Mouse (Mus musculus) ovary, postnatal 36 days (tissue): Measurements from ENCODE around the gene Gm11549.
A peak's percentile ranks its signal among the peaks of the same experiment; 100 is the strongest.

Source experiments
- DNase-seq: peaks from one replicate; pipeline ENCODE4 v3.0.0; 2022; ENCODE audit warnings: low spot score, mixed read lengths

The Gm11549 gene

DNA sequence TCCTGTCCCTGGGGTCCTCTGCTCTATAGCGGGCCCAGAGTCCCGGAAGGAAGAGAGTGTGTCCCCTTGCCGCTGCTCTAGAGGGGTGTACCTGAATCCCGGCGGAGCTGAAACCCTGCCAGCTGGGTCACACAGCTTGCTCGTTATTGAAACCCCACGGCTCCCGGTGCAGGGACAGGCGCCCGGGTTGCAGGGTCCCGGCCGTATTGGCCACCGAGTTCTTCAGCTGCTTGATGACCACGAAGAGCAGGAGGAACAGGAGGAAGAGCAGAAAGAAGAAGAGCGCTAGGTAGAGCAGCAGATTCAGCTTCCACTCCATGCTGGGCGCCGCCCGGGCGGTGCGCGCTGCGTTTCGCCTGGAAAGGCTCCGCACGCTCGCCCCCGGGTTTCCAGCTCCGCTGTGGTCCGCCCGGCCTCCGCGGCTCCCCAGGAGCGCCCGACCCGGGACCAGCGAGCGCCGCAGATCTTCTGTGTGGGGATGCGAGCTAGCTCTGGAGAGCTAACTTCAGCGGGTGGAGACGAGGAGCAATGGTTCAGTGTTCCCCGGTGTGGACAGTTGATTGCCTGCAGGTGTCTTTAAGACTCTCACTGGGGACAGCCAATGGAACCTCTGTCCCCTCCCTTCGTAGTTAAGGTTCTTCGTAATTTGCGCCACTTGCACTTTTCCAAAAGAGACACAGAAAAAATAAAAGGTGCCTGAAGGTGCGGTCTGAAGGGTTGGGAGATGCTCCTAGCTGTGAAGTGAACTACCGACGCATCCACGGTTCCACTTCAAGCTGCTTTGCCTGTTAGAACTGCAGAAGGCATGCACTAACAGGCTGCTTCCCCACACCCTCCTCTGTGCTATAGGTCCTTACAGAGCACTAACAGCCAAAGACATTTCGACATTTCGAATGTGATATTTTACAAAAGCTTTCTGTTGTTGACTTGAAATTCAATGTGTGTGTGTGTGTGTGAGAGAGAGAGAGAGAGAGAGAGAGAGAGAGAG, at the start of gene Gm11549:
Gm11549 (minus strand) TSS at position 741 of the 988 bp plus-strand sequence.
- peak; percentile 36 for DNase-seq

DNA sequence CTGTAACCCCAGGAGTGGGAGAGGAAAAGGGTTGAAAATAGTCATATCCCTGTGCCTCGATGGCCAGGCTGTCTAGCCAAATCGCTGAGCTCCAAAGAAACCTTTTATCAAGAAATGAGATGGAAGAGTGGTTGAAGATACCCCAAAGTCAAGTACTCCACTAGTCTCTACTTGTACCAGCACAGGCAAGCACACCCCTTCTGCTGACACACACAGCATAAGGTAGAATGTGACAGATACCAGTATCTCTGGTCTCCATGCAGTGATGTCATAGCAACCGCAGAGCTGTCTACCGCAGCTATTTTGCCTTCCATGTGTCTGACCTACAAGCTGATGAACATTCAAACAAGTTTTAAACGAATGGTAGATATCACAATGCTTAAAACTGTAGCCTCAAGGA, 48.2 kb upstream of the Gm11549 start:
- DNase-seq, result no peak

DNA sequence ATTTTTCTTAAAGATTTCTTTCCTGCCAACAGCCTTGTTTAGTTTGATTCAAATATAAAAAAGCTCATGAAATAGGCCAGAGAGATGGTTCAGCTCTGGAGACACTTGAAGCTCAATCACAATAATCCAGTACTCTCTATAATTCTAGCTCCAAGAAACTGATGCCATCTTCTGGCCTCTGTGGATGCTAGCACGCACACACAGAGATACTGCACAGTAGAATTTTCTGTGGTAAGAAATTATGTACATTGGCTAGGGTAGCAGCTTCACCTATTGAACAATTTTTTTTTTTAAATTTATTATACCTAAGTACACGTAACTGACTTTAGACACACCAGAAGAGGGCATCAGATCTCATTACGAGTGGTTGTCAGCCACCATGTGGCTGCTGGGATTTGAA, 42.1 kb upstream of the Gm11549 start:
- DNase-seq, result no peak

DNA sequence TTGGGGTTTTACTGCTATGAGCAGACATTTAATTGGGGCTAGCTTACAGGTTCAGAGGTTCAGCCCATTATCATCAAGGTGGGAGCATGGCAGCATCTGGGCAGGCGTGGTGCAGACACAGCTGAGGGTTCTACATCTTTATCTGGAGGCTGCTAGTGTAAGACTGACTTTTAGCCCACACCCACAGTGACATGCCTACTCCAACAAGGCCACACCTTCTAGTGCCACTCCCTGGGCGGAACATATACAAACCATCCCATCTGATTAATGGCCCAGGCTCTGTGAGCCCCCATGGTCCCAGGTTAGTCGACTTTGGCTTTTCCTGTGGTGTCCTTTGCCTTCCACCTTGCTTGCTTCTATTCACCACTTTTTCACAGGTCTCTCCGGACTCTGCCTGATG, 38.0 kb upstream of the Gm11549 start:
- DNase-seq, result no peak

DNA sequence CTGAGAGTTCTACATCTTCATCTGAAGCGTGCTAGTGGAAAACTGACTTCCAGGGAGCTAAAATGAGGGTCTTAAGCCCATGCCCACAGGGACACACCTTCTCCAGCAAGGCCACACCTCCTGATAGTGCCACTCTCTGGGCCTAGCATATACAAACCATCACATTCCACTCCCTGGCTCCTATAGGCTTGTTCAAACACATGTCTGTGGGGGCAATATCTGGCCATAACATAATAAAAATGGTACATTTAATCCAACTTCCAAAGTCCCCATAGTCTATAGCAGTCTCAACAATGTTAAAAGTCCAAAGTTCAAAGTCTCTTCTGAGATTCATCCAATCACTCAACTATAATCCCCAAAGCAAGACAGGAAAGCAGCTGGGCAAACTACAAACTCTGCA, 36.0 kb upstream of the Gm11549 start:
- no peak for DNase-seq

DNA sequence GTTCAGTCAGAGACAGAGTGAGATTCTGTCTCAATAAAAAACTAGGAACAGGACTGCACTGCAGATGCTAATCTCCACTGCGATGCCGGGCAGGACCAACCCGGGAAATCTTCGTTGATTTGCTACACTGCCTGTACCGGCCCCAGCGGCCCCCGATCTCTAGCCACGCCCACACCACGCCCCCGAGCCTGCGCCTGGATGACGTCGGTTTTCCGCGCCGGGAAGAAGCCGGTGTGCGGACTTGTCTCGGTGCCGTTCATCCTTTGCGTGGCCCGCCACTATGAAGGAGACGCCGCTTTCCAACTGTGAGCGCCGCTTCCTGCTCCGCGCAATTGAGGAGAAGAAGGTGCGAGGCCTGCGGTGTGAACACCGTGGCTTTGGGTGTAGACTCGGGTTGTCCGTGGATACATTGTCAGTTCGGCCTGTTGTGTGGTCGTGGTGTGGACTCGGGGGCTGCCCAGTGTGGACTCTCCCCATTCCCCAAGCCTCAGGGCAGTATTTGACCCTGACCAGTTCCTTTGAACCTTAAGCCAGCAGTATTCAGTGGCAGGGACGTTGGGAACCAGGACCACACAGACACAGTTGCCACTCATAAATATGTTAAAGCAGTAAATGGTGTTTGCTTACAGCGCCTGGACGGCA, 30.9 kb upstream of the Gm11549 start, which contains the start of gene Exosc9:
Exosc9 (plus strand) TSS at position 201 of the 642 bp plus-strand sequence.
- DNase-seq, result peak; percentile 93

DNA sequence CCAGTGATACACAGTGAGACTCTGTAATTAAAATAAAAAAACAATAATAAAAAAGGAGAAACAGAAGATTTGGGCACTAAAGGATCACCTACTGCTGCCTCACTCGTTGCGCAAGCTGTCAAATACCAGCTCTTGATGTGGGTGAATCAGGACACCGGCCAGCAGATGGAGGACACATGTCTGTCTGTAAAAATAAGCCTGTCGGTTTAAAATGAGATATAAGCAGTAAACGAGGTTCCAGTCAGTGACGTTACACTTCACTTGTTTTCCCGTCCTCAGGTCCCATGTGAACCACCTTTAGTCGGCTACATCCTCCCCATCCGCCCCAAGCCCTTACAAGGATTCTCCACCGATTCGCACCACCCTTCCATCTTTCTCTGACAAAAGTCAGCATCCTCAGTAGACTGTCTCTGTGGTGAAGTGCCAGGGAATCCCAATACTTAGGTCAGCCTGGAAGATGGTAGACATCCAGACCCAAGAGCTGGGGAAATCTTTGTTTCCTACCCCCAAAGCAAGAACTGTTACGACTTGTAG, 30.3 kb upstream of the Gm11549 start:
- no peak for DNase-seq

DNA sequence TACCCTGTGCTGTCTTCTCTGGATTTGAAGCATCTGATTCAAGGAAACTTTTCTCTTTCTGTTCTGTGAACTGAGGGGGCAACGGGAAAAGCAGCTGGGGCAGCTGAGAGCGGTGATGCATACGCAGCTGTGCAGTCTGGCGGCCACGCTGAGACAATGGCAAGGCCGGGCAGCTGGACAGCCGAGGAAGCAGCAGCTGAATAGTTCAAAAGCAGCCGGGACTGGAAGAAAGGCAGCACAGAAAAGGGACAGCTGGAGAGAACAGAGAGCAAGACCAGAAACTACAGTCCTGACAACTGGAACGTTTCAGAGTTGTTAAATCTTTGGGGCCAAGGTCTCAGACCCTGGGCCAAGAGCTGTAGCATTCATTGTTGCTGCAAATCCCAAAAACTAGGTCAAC, 29.7 kb upstream of the Gm11549 start:
- no peak for DNase-seq

DNA sequence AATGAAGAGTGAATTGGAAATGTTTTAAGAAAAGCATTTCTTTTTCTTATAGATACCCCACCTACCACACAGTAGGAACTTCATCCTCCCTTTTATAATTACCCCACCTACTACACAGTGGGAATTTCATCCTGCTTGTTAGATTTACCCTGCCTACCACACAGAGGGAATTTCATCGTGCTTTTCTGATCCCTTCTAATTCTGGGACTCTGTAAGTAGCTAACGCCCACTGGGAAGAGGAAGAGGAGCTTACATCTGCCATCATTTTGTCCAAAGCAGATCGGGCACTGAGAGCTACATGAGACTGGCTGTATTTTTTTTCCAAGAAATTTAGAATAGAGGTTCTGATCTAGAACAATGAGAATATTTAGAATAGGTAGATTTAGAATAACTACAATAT, 23.3 kb upstream of the Gm11549 start:
- no peak for DNase-seq

DNA sequence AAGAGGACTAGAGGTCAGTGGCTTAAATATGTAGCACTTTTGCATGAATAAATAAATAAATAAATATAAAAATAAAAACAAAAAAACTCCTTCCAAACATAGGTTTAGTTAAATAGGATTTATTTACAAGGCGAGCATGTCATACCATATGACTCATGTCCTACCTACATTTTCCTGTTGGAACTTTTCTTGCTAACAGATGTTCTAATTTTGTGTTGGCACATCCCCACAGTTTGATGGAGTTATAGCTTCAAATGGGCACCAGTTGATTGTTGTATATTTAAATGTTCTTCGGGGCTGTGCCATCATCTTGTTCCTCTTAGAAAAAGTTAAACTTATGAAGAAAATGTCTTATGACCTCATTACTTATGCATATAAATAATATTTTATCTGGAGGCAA, 19.8 kb upstream of the Gm11549 start:
- no peak for DNase-seq

DNA sequence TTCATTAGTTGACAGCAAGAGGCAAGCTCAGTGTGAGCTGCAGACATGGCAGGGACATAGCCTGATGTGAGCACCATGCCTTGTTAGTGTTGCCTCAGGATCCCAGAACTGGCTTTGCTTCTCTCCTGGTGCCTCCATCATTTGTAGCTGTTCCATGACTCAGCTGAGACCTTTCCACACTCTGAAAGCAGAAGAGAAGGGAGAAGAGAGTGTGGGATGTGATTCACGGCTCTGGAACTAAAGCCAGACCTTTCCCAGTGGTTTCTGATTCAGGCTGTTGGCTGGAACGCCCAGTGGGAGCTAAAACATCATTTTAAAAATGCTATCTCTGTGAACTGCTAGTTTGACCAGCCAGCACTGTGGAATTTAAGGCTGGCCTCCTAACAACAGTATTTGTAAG, 19.1 kb upstream of the Gm11549 start:
- DNase-seq, result no peak

DNA sequence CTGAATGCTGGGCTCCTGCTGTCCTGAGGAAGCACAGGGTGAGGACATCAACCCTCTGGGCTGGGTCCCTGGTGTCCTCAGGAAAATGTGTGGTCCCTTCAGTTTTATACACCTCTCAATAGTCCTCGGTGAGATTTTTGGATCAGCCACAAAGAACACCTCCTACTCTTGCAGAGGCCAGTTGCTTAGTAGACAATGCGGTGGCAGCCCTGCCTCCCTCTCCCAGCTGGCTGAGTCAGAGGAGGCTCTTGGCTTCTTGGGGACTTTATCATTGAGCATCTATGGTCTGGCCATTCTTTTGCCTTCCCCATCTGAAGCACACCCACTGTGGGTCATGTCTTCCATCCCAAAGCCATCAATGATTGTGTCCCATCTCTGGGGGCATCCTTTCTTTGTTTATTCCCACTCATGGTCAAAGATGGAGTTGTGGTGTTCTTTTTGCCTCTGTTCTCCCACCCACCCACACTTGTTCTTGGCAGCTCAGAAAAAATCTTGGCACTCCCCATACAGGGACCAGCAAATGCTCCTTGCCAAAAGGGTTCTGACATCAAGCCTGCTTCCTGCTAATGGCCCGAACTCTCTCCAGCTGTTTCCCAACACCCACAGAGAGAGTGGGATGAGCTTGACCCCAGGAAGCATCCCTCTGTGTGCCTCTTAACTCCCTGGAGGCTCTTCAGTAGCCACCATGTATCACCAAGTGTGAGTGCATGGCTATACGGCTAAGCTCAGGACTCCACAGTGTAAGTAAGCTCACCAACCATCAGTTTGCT, 16.3 kb upstream of the Gm11549 start:
- DNase-seq, result no peak

DNA sequence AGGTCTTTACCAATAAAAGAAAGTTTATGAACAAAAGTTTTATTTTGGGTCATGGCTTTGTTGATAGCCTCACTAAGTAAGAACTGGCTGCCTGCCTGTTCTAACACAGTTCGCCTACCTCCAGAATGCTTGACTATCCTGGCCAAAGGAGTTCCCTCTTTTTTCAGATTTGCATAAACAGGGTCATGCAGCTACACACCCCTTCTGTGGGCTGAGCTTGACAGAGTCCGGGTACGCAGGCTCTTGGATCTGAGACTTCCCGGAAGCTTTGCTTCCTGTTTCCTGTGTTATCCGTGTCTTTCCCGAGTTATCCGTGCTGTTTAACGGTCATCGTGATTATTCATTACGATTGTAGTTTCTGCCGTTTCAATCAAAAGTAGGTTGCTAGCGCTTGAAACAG, 14.4 kb upstream of the Gm11549 start:
- DNase-seq, result no peak

DNA sequence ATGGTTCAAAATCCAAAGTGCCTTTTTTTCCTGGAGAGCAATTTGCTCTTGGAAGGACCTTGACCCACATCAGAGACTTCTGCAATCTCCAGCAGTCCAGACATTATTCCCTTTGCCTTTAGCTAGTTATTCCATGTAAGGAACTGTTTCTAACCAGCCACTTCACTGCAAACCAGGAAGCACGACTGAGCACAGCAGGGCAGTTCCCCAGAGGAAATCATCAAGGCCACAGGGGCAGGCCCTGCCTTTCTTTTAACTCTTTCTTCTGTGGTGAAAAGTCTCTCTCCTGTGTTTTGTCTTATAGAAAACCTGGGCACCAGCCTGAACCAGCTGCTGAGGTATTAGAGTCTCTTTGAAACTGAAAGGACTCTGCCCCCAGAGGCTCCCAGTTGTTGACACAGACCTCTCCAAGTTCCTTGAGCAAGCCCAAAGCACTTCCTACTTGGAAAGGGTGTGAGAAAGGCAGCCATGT, 11.6 kb upstream of the Gm11549 start:
- no peak for DNase-seq

DNA sequence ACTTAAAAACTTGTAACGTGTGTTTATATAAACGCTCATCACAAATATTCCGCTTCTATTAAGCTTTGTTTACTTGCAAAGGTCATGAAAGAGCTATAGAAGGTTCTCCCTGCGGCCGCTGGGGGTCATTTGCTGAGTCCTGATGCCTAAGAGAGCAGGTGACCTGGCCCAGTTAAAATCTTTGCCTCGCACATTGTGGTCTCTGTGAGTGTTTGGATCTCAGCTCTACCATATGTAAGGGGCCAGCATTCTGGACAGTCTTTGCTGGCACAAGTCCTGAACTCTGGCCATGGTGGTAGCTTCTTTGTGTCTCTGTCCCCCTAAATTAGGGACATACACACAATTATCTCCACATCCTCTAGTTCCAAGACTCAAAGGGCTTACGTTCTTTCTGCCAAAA, 11.1 kb upstream of the Gm11549 start:
- no peak for DNase-seq

DNA sequence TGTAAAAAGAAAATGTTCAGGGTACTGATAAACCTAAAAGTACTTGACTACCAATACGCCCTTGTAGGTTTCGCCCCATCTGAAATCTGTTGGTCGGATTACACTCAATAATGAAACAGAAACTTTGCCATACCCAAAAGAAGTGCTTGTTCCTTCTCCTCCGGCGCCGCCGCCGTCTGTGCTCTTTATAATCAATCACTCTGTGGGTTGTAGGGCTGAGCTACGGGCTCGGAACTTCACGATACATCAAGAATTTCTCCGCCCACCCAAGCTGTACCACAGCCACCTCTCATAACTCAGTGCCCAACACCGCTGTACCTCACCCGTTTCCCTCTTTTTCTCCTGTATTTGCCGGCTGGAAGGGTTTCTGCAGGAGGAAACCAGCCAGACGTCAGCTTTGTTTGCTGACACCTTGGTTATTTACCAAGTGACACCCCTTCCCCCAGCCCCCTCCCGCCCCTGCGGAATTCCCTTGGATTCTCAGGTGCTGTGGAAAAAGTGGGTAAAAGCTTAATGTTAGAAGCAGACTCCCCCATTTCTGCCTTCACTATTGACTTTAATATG, 10.4 kb upstream of the Gm11549 start:
- no peak for DNase-seq

DNA sequence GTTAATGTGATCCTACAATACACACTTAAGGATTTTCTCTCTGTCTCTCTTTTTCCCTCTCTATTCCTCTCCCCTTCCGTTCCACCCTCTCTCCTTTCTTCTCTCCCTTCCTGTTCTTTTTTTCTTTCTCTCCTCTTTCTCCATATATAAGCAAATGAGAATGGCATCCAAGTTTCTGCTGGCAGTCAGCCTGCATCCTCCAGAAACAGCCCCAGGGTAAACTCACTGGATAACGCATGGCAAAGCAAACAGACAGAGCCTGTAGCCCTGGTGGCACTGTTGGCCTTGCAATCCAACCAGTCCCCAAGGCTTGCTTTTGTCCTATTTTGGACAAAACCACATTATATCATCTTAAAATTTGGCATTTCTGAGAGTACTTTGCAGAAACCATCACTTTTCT, 9.6 kb upstream of the Gm11549 start:
- no peak for DNase-seq

DNA sequence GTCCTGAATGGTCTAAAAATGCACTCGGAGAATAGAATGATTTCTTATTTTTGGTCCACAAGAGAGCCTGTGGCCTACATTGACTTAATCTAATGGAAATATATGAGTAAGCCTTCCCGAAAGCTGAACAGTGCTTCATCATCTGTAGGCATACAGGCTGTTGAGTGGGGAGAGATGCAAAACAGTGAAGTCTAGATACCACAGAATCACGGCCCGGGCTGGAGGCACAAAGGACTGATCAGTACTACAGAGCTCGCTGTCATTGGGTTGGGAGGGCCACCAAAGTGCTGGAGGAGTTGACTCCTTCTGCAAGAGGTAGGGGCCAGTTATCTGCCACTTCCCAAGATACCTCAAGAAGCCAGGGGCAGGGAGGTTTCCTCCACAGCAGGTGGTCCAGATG, 9.2 kb upstream of the Gm11549 start:
- DNase-seq, result no peak

DNA sequence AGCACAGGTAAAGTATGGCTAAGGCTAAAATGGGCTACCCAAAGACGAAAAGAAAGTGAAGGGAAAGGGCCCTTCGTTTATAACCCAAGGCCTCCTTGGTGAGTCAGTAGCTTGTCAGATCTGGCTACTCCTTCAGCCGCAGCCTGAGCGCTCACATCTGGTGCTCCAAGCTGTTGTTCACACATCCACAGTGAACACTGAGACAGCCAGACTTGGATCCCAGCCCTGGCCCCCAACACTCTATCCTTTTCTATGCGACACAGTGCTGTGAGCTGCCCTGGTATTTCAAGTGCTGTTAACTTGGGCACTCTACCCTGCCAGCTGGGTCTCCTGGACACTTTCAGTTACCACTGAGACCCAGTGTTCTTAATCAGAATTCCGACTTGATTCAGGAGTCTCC, 8.7 kb upstream of the Gm11549 start:
- DNase-seq, result no peak

DNA sequence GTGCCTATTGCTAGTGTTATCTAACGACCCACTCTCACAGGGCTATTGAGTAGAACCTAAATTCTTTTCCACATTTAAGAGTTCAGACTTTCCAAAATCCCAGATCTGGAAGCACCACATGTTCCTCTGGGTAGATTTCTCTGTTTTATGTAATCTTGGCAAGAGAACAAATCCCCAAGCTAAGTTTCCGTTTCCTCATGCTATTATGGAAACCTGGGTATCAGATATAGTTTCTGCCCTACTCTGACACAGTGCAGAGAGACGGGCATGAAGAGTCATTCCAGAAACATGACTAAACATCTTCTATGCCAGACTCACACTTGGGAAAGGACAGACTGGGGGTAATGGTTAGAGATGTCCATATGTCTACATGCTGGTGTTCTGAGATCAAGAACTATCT, 2.9 kb upstream of the Gm11549 start:
- no peak for DNase-seq

DNA sequence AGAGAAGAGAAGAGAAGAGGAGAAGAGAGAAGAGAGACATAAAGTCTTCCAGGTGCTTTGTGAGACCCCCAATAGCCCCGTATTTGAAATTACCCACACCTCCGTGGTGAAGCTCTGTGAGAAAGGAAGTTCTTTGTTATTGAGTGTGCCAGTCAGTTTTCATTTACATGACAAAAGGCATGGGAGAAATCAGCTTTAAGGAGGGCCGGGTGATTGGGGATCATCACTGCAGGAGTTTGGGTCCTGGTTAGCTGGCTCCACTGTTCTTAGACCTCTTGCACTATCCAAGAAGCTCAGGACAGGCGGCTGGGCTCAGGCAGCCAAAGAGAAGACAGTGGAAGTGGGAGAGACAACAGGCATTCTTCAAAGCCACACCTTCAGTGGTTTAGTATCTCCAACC, 524 bp upstream of the Gm11549 start:
- DNase-seq, result no peak

DNA sequence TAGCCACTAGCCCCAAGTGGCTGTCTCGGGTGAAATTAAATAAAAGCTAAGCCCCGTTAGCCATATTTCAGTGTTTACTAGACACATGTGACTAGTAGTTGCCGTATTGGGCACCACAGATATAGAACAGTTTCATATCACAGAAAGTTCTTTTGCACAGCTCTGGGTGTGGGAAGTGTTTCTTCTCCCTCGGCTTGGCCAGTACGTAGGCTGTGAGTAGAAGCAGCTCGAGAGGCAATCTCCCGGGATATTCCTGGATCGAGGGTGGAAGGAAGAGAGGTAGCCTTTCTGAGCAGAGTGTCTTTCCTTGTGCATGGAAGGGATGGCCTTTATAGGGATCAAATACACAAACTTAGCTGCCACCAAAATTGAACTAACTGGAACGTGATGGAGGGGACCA, 5.4 kb downstream of the Gm11549 start:
- DNase-seq, result no peak
